Mouse (Mus musculus) bone marrow macrophage, adult 2 months (primary cell): ENCODE measurements around the gene Rasal2.

ENCODE experiments used
- CTCF ChIP-seq: IDR thresholded peaks from 2 replicates; pipeline ENCODE4 v1.5.1; 2012; ENCODE audit warnings: low read depth, mild to moderate bottlenecking, low read length, moderate library complexity
- POLR2A ChIP-seq: IDR thresholded peaks from 2 replicates; pipeline ENCODE4 v1.6.1; 2012; ENCODE audit warnings: mild to moderate bottlenecking, low read depth, low read length, borderline replicate concordance

DNA sequence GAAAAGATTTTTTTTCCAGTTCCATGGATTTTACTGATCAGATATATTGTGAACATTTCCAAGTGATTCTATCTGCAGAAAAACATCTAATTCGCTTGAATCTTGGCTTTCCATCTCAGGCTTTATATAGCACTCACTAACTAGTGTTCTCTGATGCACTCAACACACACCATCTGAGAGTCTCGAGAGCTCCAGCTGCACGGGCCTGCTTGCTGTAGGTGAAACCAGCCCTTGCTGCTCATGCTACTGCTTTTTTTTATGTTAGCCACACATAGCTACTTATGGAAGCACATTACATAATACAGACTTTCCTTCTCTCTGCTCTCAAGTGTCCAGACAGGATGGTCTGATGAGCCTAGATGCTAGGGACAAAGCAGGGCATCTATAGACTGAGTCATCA lies 229.4 kb downstream of the Rasal2 start:
- TF ChIP-seq CTCF (no peak), POLR2A (no peak)
